8 mouse cellular contexts compared by ENCODE assay signal in genomic region chr6:145855720-145856551, GRCm38 (mm10). TPM values are rescaled to one million over a fixed set of nuclear protein-coding genes. Genes with fewer than 3 reads are reported as not detected.
DNase-seq lines count a peak whose midpoint lies in the region; ATAC-seq and TF ChIP-seq lines count a peak whose summit lies in the region.

No protein-coding gene starts in this region.

- 12% methylated on average over 28 of the region's 28 CpGs for WGBS in intestine, postnatal 0 days
- 4% methylated on average over 28 of the region's 28 CpGs for WGBS in midbrain, embryonic 10.5 days

- no peak overlapping the region for H3K27ac ChIP-seq in intestine, postnatal 0 days (ENCODE audit: low read depth, low read length)
- H3K27ac ChIP-seq in midbrain, embryonic 10.5 days (replicated peaks), result peak overlapping the region; percentile 81

- peak; percentile 73 for ATAC-seq in granulocyte monocyte progenitor cell, adult 5-6 weeks (replicated peaks; ENCODE audit: poor library complexity, severe bottlenecking)
- peak; percentile 82 for ATAC-seq in intestine, postnatal 0 days

- DNase-seq in adrenal gland, adult 8-10 months, result peak; percentile 98
- peak; percentile 98 for DNase-seq in embryo, embryonic 9.5 days (ENCODE audit: extremely low spot score)
- DNase-seq in left cerebral cortex, postnatal 36 days (ENCODE audit: low spot score in 2 of 2), result peak; percentile 98 to 99
- DNase-seq in midbrain, embryonic 10.5 days (ENCODE audit: low spot score), result peak; percentile 99
- DNase-seq in right cerebral cortex, postnatal 36 days (ENCODE audit: low spot score in 2 of 2), result peak; percentile 96 to 99
- peak; percentile 96 for DNase-seq in yolk sac, embryonic 10.5 days (ENCODE audit: low spot score)

- H3K27me3 ChIP-seq in intestine, postnatal 0 days (replicated peaks; ENCODE audit: control insufficient read depth, insufficient read depth, low read length), result no peaks in the 10 kb centered on the region
- H3K27me3 ChIP-seq in midbrain, embryonic 10.5 days (ENCODE audit: low read depth, poor library complexity, severe bottlenecking), result peaks cover 74% of the 10 kb centered on the region

- peak overlapping the region; percentile 42 for H3K4me2 ChIP-seq in intestine, postnatal 0 days (replicated peaks; ENCODE audit: low read depth)

- H3K9me3 ChIP-seq in intestine, postnatal 0 days (ENCODE audit: control insufficient read depth), result no peaks in the 10 kb centered on the region
- no peaks in the 10 kb centered on the region for H3K9me3 ChIP-seq in midbrain, embryonic 10.5 days (replicated peaks)

- no peaks in the 10 kb centered on the region for H3K4me1 ChIP-seq in intestine, postnatal 0 days (replicated peaks; ENCODE audit: control insufficient read depth, insufficient read depth, low read length)
- H3K4me1 ChIP-seq in midbrain, embryonic 10.5 days, result peaks cover 38% of the 10 kb centered on the region

- no peak overlapping the region for H3K9ac ChIP-seq in intestine, postnatal 0 days (ENCODE audit: low read depth, low read length)

- no peaks in the 10 kb centered on the region for H3K36me3 ChIP-seq in intestine, postnatal 0 days (ENCODE audit: control insufficient read depth, insufficient read depth)
- no peaks in the 10 kb centered on the region for H3K36me3 ChIP-seq in midbrain, embryonic 10.5 days

- no peak overlapping the region for H3K4me3 ChIP-seq in intestine, postnatal 0 days (ENCODE audit: low read depth, low read length)
- peak overlapping the region; percentile 39 for H3K4me3 ChIP-seq in midbrain, embryonic 10.5 days

- TF ChIP-seq CTCF in intestine, postnatal 0 days (IDR thresholded peaks at IDR 0.05; ENCODE audit: low read depth), result no peak

- intact Hi-C loops in left cerebral cortex, postnatal 36 days (cut with DNase I), result loop anchor here (1.0 to 5.0 kb wide), 2 partner anchors 9 to 301 kb away; partner anchors contain the start of gene Bhlhe41

RNA-seq across cellular contexts. Expression of gene Bhlhe41, which starts 9.4 kb away (rescaled TPM):
- total RNA-seq in adrenal gland, adult 8-10 months (2022), result 10 to 100 TPM; 21.7 to 62.2 (median 33.0) TPM
- not detected in 2 replicates for total RNA-seq in granulocyte monocyte progenitor cell, adult 5-6 weeks (2014; fragmentation: Nextera tagmentation)
- not detected in 2 replicates for total RNA-seq in granulocyte monocyte progenitor cell, adult 5-6 weeks (2017)
- 0.44 and 0.61 TPM in 2 replicates for polyA plus RNA-seq in intestine, postnatal 0 days (2015; fragmentation: Nextera tagmentation; extraction: Ambion mirVana)
- 10 to 100 TPM; 31.8 to 33.9 TPM for total RNA-seq in left cerebral cortex, postnatal 36 days (2021)
- polyA plus RNA-seq in midbrain, embryonic 10.5 days (2016; fragmentation: Nextera tagmentation; extraction: Ambion mirVana), result 1.7 and 2.3 TPM in 2 replicates

Comparison
In these comparisons a context has a peak if more than half of its experiments do, and no peak if none do; other contexts are left out.
1. RNA of gene Bhlhe41, which starts 9.4 kb away (total RNA-seq): 21.7 to 62.2 TPM in adrenal gland, adult 8-10 months and 31.8 to 33.9 TPM in left cerebral cortex, postnatal 36 days; not detected in granulocyte monocyte progenitor cell, adult 5-6 weeks; every median in the first group is over 10 times any median in the second.
2. Peak in every context shown above with its lines, with median percentiles within 50 percentile points of each other: DNase-seq.